In genomic region chr11:70432048-70432894, GRCm38 (mm10) we compare ENCODE assay signal across 8 mouse cellular contexts. TPM values are rescaled to one million over a fixed set of nuclear protein-coding genes. Genes with fewer than 3 reads are reported as not detected.
DNase-seq lines count a peak whose midpoint lies in the region; ATAC-seq and TF ChIP-seq lines count a peak whose summit lies in the region.

Gene Arrb2, plus strand, starts transcription at chr11:70432635.

- peak within 1 kb of the TSS; percentile 92 for H3K27ac ChIP-seq in forebrain, embryonic 10.5 days
- H3K27ac ChIP-seq in heart, embryonic 15.5 days, result peak within 1 kb of the TSS; percentile 74
- no peak within 1 kb of the TSS for H3K27ac ChIP-seq in liver, embryonic 14.5 days
- peak within 1 kb of the TSS; percentile 81 for H3K27ac ChIP-seq in neural tube, embryonic 11.5 days (ENCODE audit: low read depth, low read length)
- H3K27ac ChIP-seq in stomach, postnatal 0 days (replicated peaks), result peak within 1 kb of the TSS; percentile 73

- H3K9me3 ChIP-seq in forebrain, embryonic 10.5 days, result no peaks in the 10 kb centered on the region
- no peaks in the 10 kb centered on the region for H3K9me3 ChIP-seq in heart, embryonic 15.5 days (replicated peaks)
- H3K9me3 ChIP-seq in liver, embryonic 14.5 days (ENCODE audit: control insufficient read depth, low read length), result no peaks in the 10 kb centered on the region
- no peaks in the 10 kb centered on the region for H3K9me3 ChIP-seq in neural tube, embryonic 11.5 days (ENCODE audit: control insufficient read depth, low read length)
- H3K9me3 ChIP-seq in stomach, postnatal 0 days (ENCODE audit: control insufficient read depth, low read length), result no peaks in the 10 kb centered on the region

- H3K4me2 ChIP-seq in heart, embryonic 15.5 days, result peak within 1 kb of the TSS; percentile 92
- H3K4me2 ChIP-seq in liver, embryonic 14.5 days (ENCODE audit: low read depth), result peak within 1 kb of the TSS; percentile 65
- peak within 1 kb of the TSS; percentile 61 for H3K4me2 ChIP-seq in neural tube, embryonic 11.5 days (ENCODE audit: low read depth)
- H3K4me2 ChIP-seq in stomach, postnatal 0 days (replicated peaks; ENCODE audit: low read depth), result peak within 1 kb of the TSS; percentile 91

- TF ChIP-seq EP300 in liver, embryonic 14.5 days (IDR thresholded peaks at IDR 0.05; ENCODE audit: low read depth), result no peak
- no peak for TF ChIP-seq EP300 in stomach, postnatal 0 days (optimal IDR thresholded peaks at IDR 0.05)

- H3K4me1 ChIP-seq in forebrain, embryonic 10.5 days, result peaks cover 47% of the 10 kb centered on the region
- H3K4me1 ChIP-seq in heart, embryonic 15.5 days (replicated peaks), result peaks cover 15% of the 10 kb centered on the region
- peaks cover 9 to 16% of the 10 kb centered on the region in 2 experiments for H3K4me1 ChIP-seq in liver, embryonic 14.5 days (replicated peaks; ENCODE audit: control insufficient read depth in 2 of 2, insufficient read depth in 2 of 2, low read length in 1 of 2)
- H3K4me1 ChIP-seq in neural tube, embryonic 11.5 days (ENCODE audit: control insufficient read depth, insufficient read depth, low read length), result peaks cover 14% of the 10 kb centered on the region
- H3K4me1 ChIP-seq in stomach, postnatal 0 days (replicated peaks; ENCODE audit: control insufficient read depth, insufficient read depth), result no peaks in the 10 kb centered on the region

- peak within 1 kb of the TSS; percentile 77 for H3K4me3 ChIP-seq in forebrain, embryonic 10.5 days
- peak within 1 kb of the TSS; percentile 79 for H3K4me3 ChIP-seq in heart, embryonic 15.5 days
- H3K4me3 ChIP-seq in liver, embryonic 14.5 days (ENCODE audit: insufficient read depth in 1 of 2, low read depth in 2 of 2, low read length in 2 of 2), result peak within 1 kb of the TSS; percentile 67 to 84
- peak within 1 kb of the TSS; percentile 76 for H3K4me3 ChIP-seq in neural tube, embryonic 11.5 days (ENCODE audit: low read depth, low read length)
- peak within 1 kb of the TSS; percentile 69 for H3K4me3 ChIP-seq in stomach, postnatal 0 days (ENCODE audit: low read depth, low read length)

- peak; percentile 83 for TF ChIP-seq CTCF in liver, embryonic 14.5 days (IDR thresholded peaks at IDR 0.05; ENCODE audit: low read depth)
- TF ChIP-seq CTCF in stomach, postnatal 0 days (IDR thresholded peaks at IDR 0.05; ENCODE audit: low read depth), result peak; percentile 79

- peak; percentile 97 to 98 for DNase-seq in CD8-positive naive resting alpha-beta T cell, adult 2 months (ENCODE audit: low read depth in 2 of 2, low spot score in 2 of 2)
- peak; percentile 92 for DNase-seq in c-Kit-positive CD71-negative TER-119-negative erythroid progenitor cells, embryonic 14.5 days (ENCODE audit: low read depth)
- DNase-seq in forebrain, embryonic 10.5 days (ENCODE audit: extremely low spot score, low spot score), result peak; percentile 98
- DNase-seq in kidney, postnatal 25 days, result peak; percentile 96 to 98
- peak; percentile 88 to 93 (median 89) for DNase-seq in liver, embryonic 14.5 days (ENCODE audit: low read depth in 3 of 3, low spot score in 3 of 3)
- DNase-seq in neural tube, embryonic 11.5 days (ENCODE audit: low spot score), result peak; percentile 99
- DNase-seq in stomach, postnatal 0 days (ENCODE audit: low spot score), result peak; percentile 99

- H3K27me3 ChIP-seq in forebrain, embryonic 10.5 days (ENCODE audit: poor library complexity, severe bottlenecking), result no peaks in the 10 kb centered on the region
- no peaks in the 10 kb centered on the region for H3K27me3 ChIP-seq in heart, embryonic 15.5 days
- H3K27me3 ChIP-seq in liver, embryonic 14.5 days (ENCODE audit: control insufficient read depth, insufficient read depth, low read length), result no peaks in the 10 kb centered on the region
- H3K27me3 ChIP-seq in neural tube, embryonic 11.5 days (ENCODE audit: control insufficient read depth, insufficient read depth, low read length), result no peaks in the 10 kb centered on the region
- no peaks in the 10 kb centered on the region for H3K27me3 ChIP-seq in stomach, postnatal 0 days (ENCODE audit: control insufficient read depth, insufficient read depth, low read length)

- H3K9ac ChIP-seq in heart, embryonic 15.5 days, result peak within 1 kb of the TSS; percentile 89
- peak within 1 kb of the TSS; percentile 67 for H3K9ac ChIP-seq in liver, embryonic 14.5 days (replicated peaks)
- peak within 1 kb of the TSS; percentile 84 for H3K9ac ChIP-seq in neural tube, embryonic 11.5 days (ENCODE audit: low read length)
- H3K9ac ChIP-seq in stomach, postnatal 0 days (ENCODE audit: low read length), result peak within 1 kb of the TSS; percentile 79

- H3K36me3 ChIP-seq in forebrain, embryonic 10.5 days (replicated peaks), result peaks cover 20% of the 10 kb centered on the region
- H3K36me3 ChIP-seq in heart, embryonic 15.5 days, result peaks cover 5% of the 10 kb centered on the region; the same call in 1 of the 2 replicates
- H3K36me3 ChIP-seq in liver, embryonic 14.5 days (replicated peaks; ENCODE audit: control insufficient read depth, insufficient read depth, low read depth), result no peaks in the 10 kb centered on the region; the same call in 1 of the 2 replicates
- peaks cover 2% of the 10 kb centered on the region; the same call in 1 of the 2 replicates for H3K36me3 ChIP-seq in neural tube, embryonic 11.5 days (ENCODE audit: control insufficient read depth, insufficient read depth, low read length)
- H3K36me3 ChIP-seq in stomach, postnatal 0 days (ENCODE audit: control insufficient read depth, insufficient read depth, low read length), result no peaks in the 10 kb centered on the region

- WGBS in forebrain, embryonic 10.5 days, result under 1% methylated on average over 75 of the region's 75 CpGs
- WGBS in heart, embryonic 15.5 days, result under 1% methylated on average over 75 of the region's 75 CpGs
- 1% methylated on average over 73 of the region's 75 CpGs for WGBS in liver, embryonic 14.5 days (ENCODE audit: insufficient replicate concordance)
- under 1% methylated on average over 66 of the region's 75 CpGs for WGBS in neural tube, embryonic 11.5 days
- WGBS in stomach, postnatal 0 days, result under 1% methylated on average over 70 of the region's 75 CpGs

- ATAC-seq in heart, embryonic 15.5 days (replicated peaks; ENCODE audit: insufficient number of reproducible peaks, insufficient read depth, low FRiP score, low read depth), result peak; percentile 94
- ATAC-seq in liver, embryonic 14.5 days (ENCODE audit: insufficient read depth), result peak; percentile 94
- ATAC-seq in neural tube, embryonic 11.5 days (ENCODE audit: insufficient read depth, low FRiP score, low TSS enrichment), result peak; percentile 90
- peak; percentile 94 for ATAC-seq in stomach, postnatal 0 days (ENCODE audit: low FRiP score, low TSS enrichment)

RNA-seq across cellular contexts. Expression of gene Arrb2, which starts in this region (rescaled TPM):
- 31.4 and 32.9 TPM in 2 replicates for polyA plus RNA-seq in forebrain, embryonic 10.5 days (2016; fragmentation: Nextera tagmentation; extraction: Ambion mirVana)
- 11.4 and 14.7 TPM in 2 replicates for polyA plus RNA-seq in heart, embryonic 15.5 days (2015; fragmentation: Nextera tagmentation; extraction: Ambion mirVana)
- 17.8 and 19.4 TPM in 2 replicates for polyA plus RNA-seq in liver, embryonic 14.5 days (2012; rRNA removed)
- 9.8 and 11.0 TPM in 2 replicates for polyA plus RNA-seq in liver, embryonic 14.5 days (2014; fragmentation: Nextera tagmentation; extraction: Ambion mirVana)
- 24.2 and 31.0 TPM in 2 replicates for polyA plus RNA-seq in neural tube, embryonic 11.5 days (2014; fragmentation: Nextera tagmentation; extraction: Ambion mirVana)
- 9.0 and 9.5 TPM in 2 replicates for polyA plus RNA-seq in stomach, postnatal 0 days (2015; fragmentation: Nextera tagmentation; extraction: Ambion mirVana)
